Mouse (Mus musculus) stomach, postnatal 0 days (tissue): ENCODE measurements around the gene Bdkrb1. TPM values are rescaled to one million over a fixed set of nuclear protein-coding genes. Genes with fewer than 3 reads are reported as not detected.
A peak's percentile ranks its signal among the peaks of the same experiment; 100 is the strongest.

Experiments used
- ATAC-seq: fragments of 200-750 bp; cut with Nextera tagmentation; 2 replicates; pipeline ENCODE4 v1.8.0; 2017; ENCODE audit not compliant: low FRiP score, low TSS enrichment
- DNase-seq: peaks from one replicate; pipeline ENCODE4 v3.0.0-alpha.2; 2016; ENCODE audit warnings: low spot score
- H3K27ac ChIP-seq: fragments of 300-500 bp; sonication (generic); replicated peaks from 2 replicates; pipeline ENCODE4 v1.5.1; 2014; ENCODE audit warnings: mild to moderate bottlenecking, control low read depth
- H3K27me3 ChIP-seq: fragments of 300-500 bp; sonication (generic); 2 replicates; pipeline ENCODE4 v1.6.1; 2014; ENCODE audit warnings: low read length; ENCODE audit not compliant: control insufficient read depth, insufficient read depth
- H3K36me3 ChIP-seq: fragments of 300-500 bp; sonication (generic); 2 replicates; pipeline ENCODE4 v1.6.1; 2014; ENCODE audit warnings: low read length, mixed read lengths; ENCODE audit not compliant: control insufficient read depth, insufficient read depth
- H3K4me1 ChIP-seq: fragments of 300-500 bp; sonication (generic); replicated peaks from 2 replicates; pipeline ENCODE4 v1.6.1; 2014; ENCODE audit warnings: antibody characterized with exemption; ENCODE audit not compliant: control insufficient read depth, insufficient read depth
- H3K4me2 ChIP-seq: fragments of 300-500 bp; sonication (generic); replicated peaks from 2 replicates; pipeline ENCODE4 v1.6.1; 2014; ENCODE audit warnings: low read depth, mild to moderate bottlenecking, control low read depth, moderate library complexity
- H3K4me3 ChIP-seq: fragments of 300-500 bp; sonication (generic); 2 replicates; pipeline ENCODE4 v1.5.1; 2014; ENCODE audit warnings: low read depth, low read length, control low read depth
- H3K9ac ChIP-seq: fragments of 300-500 bp; sonication (generic); 2 replicates; pipeline ENCODE4 v1.6.1; 2014; ENCODE audit warnings: mild to moderate bottlenecking, low read length, control low read depth, mixed read lengths
- H3K9me3 ChIP-seq: fragments of 300-500 bp; sonication (generic); 2 replicates; pipeline ENCODE4 v1.6.1; 2016; ENCODE audit warnings: low read length; ENCODE audit not compliant: control insufficient read depth
- CTCF ChIP-seq: IDR thresholded peaks from 2 replicates; pipeline ENCODE4 v1.5.1; 2016; ENCODE audit warnings: antibody characterized with exemption, low read depth, mild to moderate bottlenecking, moderate library complexity
- EP300 ChIP-seq: optimal IDR thresholded peaks from 2 replicates; pipeline ENCODE3; 2016; ENCODE audit warnings: antibody characterized with exemption
- WGBS: fragments of 180-500 bp; shearing (Covaris S2); extraction: QIAGEN DNeasy Blood & Tissue Kit; methylation state at CpG from one replicate; pipeline ENCODE4 v1.1.7; 2014; 5-methylcytosine and 5-hydroxymethylcytosine counted together
- polyA plus RNA-seq: library from polyadenylated mRNA; unstranded; fragments of >200 nt; fragmentation: Nextera tagmentation; extraction: Ambion mirVana; gene quantifications from 2 replicates; pipeline ENCODE4 v1.2.1, GENCODE M21; 2015

Gene Bdkrb1
- polyA plus RNA-seq, 1 experiment from 2014 or later: 1.8 TPM

DNA sequence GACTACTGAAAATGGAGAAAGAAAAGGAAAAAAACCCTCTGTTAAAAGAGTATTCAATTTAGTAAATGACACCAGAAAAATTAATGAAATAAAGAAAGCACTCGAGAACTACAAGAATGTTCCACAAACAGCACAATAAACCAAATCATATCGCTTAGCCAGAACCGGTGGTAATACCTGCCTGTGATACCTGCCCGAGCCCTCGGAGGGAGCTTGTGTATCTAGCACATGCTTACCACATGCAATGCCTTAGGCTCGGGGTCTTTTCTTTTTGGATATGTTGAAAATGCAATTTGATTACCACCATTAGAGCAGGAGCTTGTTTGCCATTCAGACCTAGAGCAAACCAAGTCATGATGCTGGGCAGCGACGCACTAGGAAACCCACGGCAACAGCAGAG is 33.7 kb downstream of the Bdkrb1 start:
- Histone ChIP-seq H3K4me2 (no peak overlapping the region), H3K9me3 (no peaks in the 10 kb centered on the region), H3K9ac (no peak overlapping the region), H3K36me3 (peaks cover 43% of the 10 kb centered on the region), H3K4me3 (no peak overlapping the region), H3K4me1 (no peaks in the 10 kb centered on the region), H3K27ac (no peak overlapping the region), H3K27me3 (no peaks in the 10 kb centered on the region)
- TF ChIP-seq CTCF (no peak), EP300 (no peak)
- DNase-seq: no peak
- WGBS: 92% methylated on average over 9 of the region's 9 CpGs
- no peak for ATAC-seq

DNA sequence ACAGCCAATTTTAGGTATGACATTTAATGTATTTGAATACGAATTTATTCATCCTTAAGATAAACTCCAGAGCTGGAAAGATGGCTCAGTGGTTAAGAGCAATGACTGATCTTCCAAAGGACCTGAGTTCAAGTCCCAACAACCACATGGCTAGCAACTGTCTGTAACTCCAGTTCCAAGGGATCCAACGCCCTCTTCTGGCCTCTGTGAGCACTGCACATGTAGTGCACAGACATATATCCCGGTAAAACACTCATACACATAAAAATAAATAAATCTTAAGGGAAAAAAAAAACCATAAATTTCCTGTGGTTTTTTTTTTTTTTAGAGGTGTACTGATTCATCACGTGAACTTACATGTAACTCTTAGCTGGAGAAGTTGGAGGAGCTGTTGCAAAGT is 34.7 kb downstream of the Bdkrb1 start:
- WGBS: 77% methylated on average over 4 of the region's 4 CpGs
- Histone ChIP-seq H3K4me1 (no peaks in the 10 kb centered on the region), H3K27ac (no peak overlapping the region), H3K4me3 (no peak overlapping the region), H3K9ac (no peak overlapping the region), H3K36me3 (peaks cover 51% of the 10 kb centered on the region), H3K4me2 (no peak overlapping the region), H3K9me3 (no peaks in the 10 kb centered on the region), H3K27me3 (no peaks in the 10 kb centered on the region)
- ATAC-seq: no peak
- peak; percentile 45 for TF ChIP-seq CTCF
- TF ChIP-seq EP300: no peak
- DNase-seq: no peak

DNA sequence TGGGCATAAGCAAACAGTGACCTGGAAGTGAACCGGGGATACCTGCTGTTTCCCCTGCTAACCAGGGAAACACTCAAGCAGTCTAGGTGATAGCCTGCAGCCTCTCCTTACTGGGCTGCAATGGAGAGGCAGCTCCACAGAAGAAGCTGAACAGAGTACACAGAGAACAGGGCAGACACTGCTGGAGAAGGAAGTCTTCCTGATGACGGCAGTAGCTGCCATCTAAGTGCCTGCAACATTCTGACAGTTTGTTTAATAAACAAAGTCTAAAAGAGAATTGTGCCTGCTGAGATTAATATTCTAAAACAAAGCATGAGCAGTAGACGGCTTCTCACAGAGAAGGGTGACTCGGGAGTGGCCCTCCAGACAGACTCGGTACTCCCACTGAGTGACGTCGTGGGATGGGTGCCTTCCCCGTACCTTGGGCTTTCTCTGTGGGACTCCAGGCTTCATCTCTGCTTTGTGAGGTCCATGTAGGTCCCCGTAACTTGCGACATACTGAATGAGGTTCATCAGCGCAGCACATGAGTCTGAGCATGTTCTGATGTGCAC is 40.0 kb downstream of the Bdkrb1 start:
- Histone ChIP-seq H3K27ac (no peak overlapping the region), H3K4me1 (no peaks in the 10 kb centered on the region), H3K36me3 (peaks cover 59% of the 10 kb centered on the region), H3K4me3 (no peak overlapping the region), H3K27me3 (no peaks in the 10 kb centered on the region), H3K4me2 (no peak overlapping the region), H3K9ac (no peak overlapping the region), H3K9me3 (no peaks in the 10 kb centered on the region)
- no peak for ATAC-seq
- WGBS: 65% methylated on average over 11 of the region's 11 CpGs
- DNase-seq: no peak
- TF ChIP-seq CTCF (no peak), EP300 (no peak)

Other genes starting within 250 kb of the Bdkrb1 start
- 0.50 and 0.55 TPM in 2 replicates for gene D430019H16Rik, start 149.2 kb upstream of the Bdkrb1 start, polyA plus RNA-seq
- 4.0 and 4.1 TPM in 2 replicates for gene Bdkrb2, start 39.9 kb upstream of the Bdkrb1 start, polyA plus RNA-seq
- 30.6 and 31.6 TPM in 2 replicates for gene Gskip, start 81.7 kb downstream of the Bdkrb1 start, polyA plus RNA-seq
- gene Atg2b, start 82.1 kb downstream of the Bdkrb1 start, polyA plus RNA-seq: 4.4 and 5.3 TPM in 2 replicates
- 0.08 and 0.12 TPM in 2 replicates for gene Ak7, start 102.9 kb downstream of the Bdkrb1 start, polyA plus RNA-seq
- 104 and 105 TPM in 2 replicates for gene Papola, start 181.6 kb downstream of the Bdkrb1 start, polyA plus RNA-seq